Mouse (Mus musculus) kidney, embryonic 15.5 days (tissue): ENCODE results near the gene Hoxb1. TPM values are rescaled to one million over a fixed set of nuclear protein-coding genes. Genes with fewer than 3 reads are reported as not detected.

Source experiments
- ATAC-seq: fragments of 200-750 bp; cut with Nextera tagmentation; replicated peaks from 2 replicates; pipeline ENCODE4 v1.8.0; 2017; ENCODE audit warnings: moderate TSS enrichment; ENCODE audit not compliant: low FRiP score
- H3K27ac ChIP-seq: fragments of 300-500 bp; sonication (generic); 2 replicates; pipeline ENCODE4 v1.5.1; 2015; ENCODE audit warnings: mild to moderate bottlenecking, inconsistent platforms
- H3K27me3 ChIP-seq: fragments of 300-500 bp; sonication (generic); 2 replicates; pipeline ENCODE4 v1.6.1; 2015; ENCODE audit warnings: inconsistent platforms
- H3K36me3 ChIP-seq: fragments of 300-500 bp; sonication (generic); 2 replicates; pipeline ENCODE4 v1.6.1; 2015; ENCODE audit warnings: inconsistent platforms
- H3K4me1 ChIP-seq: fragments of 300-500 bp; sonication (generic); 2 replicates; pipeline ENCODE4 v1.6.1; 2015; ENCODE audit warnings: inconsistent platforms
- H3K4me2 ChIP-seq: fragments of 300-500 bp; sonication (generic); 2 replicates; pipeline ENCODE4 v1.6.1; 2015; ENCODE audit warnings: moderate library complexity, mild to moderate bottlenecking, inconsistent platforms
- H3K4me3 ChIP-seq: fragments of 300-500 bp; sonication (generic); replicated peaks from 2 replicates; pipeline ENCODE4 v1.5.1; 2015; ENCODE audit warnings: mild to moderate bottlenecking, inconsistent platforms
- H3K9ac ChIP-seq: fragments of 300-500 bp; sonication (generic); 2 replicates; pipeline ENCODE4 v1.6.1; 2015; ENCODE audit warnings: mild to moderate bottlenecking, inconsistent platforms
- H3K9me3 ChIP-seq: fragments of 300-500 bp; sonication (generic); replicated peaks from 2 replicates; pipeline ENCODE4 v1.6.1; 2016; ENCODE audit warnings: inconsistent platforms
- WGBS: fragments of 180-500 bp; shearing (Covaris S2); methylation state at CpG from one replicate; pipeline ENCODE4 v1.1.7; 2015; ENCODE audit warnings: mixed read lengths; 5-methylcytosine and 5-hydroxymethylcytosine counted together
- microRNA counts: library from miRNA; unstranded; fragments of <30 nt; microRNA quantifications from one replicate; lab custom pipeline; 2016
- microRNA-seq: library from miRNA; unstranded; fragments of <30 nt; microRNA quantifications from one replicate; pipeline ENCODE4, GENCODE M21; 2016
- polyA plus RNA-seq: library from polyadenylated mRNA; unstranded; fragments of >200 nt; fragmentation: Nextera tagmentation; extraction: Ambion mirVana; gene quantifications from 2 replicates; pipeline ENCODE4 v1.2.1, GENCODE M21; 2015

Gene Hoxb1
- polyA plus RNA-seq, 1 experiment from 2014 or later, result 0.35 TPM

DNA sequence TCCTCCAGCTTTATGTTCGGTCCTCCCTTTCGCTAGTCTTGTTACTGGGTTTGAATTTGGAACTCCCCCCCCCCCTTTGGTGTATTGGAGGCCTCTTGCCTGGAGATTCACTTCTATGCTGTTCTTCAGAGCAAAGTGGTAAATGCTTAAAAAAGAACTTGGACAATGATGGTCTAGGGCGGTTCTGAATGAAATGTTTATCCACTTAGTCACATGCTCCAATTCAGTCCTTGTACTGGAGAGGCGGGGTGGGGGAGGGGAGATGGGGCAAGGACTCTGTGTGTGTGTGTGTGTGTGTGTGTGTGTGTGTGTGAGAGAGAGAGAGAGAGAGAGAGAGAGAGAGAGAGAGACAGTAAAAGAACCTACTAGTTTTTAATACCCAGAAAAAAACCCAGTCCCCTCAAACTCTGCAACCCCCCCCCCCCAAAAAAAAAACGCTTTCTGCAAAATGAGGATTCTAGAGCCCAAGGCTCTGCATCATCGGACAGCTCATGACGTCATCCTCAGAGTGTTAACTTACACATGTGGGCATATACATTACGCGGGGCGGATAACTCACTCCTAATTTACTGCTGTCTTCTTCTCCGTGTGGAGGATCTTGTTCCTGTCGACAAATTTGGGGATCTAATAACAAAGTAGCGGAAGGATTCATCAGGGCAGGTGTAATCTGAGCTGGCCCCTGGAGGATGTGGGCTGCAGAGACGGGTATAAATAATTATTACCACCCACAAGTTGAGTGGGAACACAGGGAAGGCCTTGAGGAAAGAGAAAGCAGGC, 42.9 kb downstream of the Hoxb1 start:
- Histone ChIP-seq H3K27me3 (0 out of 2 replicates have a peak, but pooled peaks cover 3% of the 10 kb centered on the region), H3K4me1 (peaks cover 81% of the 10 kb centered on the region), H3K4me2 (peak overlapping the region; percentile 58), H3K4me3 (peak overlapping the region; percentile 26), H3K27ac (peak overlapping the region; percentile 94), H3K9ac (no peak overlapping the region), H3K36me3 (no peaks in the 10 kb centered on the region), H3K9me3 (no peaks in the 10 kb centered on the region)
- peak; percentile 76 for ATAC-seq
- WGBS, result 15% methylated on average over 14 of the region's 14 CpGs

DNA sequence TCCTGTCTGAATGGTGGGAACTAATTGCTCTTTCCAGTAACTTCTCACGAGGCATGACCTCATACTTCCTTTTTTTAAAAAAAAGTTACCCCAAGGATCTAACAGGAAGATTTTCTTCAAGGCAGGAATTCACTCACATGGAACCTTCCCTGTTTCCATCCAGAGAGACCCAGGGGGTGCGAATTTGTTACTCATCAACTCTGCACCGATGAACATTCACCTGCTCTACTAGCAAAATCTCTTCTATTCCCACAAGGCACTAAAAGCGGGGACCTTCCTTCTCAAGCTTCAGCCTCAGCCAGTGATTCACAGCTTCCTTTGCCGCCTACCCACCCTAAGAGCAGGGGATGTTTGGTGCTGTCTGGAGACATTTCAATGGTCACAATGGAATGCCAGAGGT, 45.5 kb downstream of the Hoxb1 start:
- ATAC-seq, result no peak; the same call in 1 of the 2 replicates
- Histone ChIP-seq H3K36me3 (no peaks in the 10 kb centered on the region), H3K4me3 (no peak overlapping the region), H3K27ac (peak overlapping the region; percentile 73), H3K9me3 (no peaks in the 10 kb centered on the region), H3K4me2 (0 out of 2 replicates have a peak overlapping the region, but pooled peaks have one; percentile 2), H3K9ac (no peak overlapping the region), H3K4me1 (peaks cover 73% of the 10 kb centered on the region), H3K27me3 (peaks cover 5% of the 10 kb centered on the region; the same call in 1 of the 2 replicates)
- 48% methylated on average over 5 of the region's 5 CpGs for WGBS

GRCm38 (mm10) chr11:96411934-96412333, 46.4 kb downstream of the Hoxb1 start:
- H3K4me3 ChIP-seq, result no peak overlapping the region
- 79% methylated on average over 4 of the region's 4 CpGs for WGBS
- peaks cover 3% of the 10 kb centered on the region; the same call in 1 of the 2 replicates for H3K27me3 ChIP-seq
- no peak overlapping the region for H3K4me2 ChIP-seq
- H3K9ac ChIP-seq, result no peak overlapping the region
- no peaks in the 10 kb centered on the region for H3K9me3 ChIP-seq
- peak overlapping the region; percentile 73 for H3K27ac ChIP-seq
- no peak for ATAC-seq
- H3K36me3 ChIP-seq, result no peaks in the 10 kb centered on the region
- peaks cover 67% of the 10 kb centered on the region for H3K4me1 ChIP-seq

- Histone ChIP-seq H3K4me3 (no peak overlapping the region), H3K27me3 (peaks cover 3% of the 10 kb centered on the region; the same call in 1 of the 2 replicates), H3K9me3 (no peaks in the 10 kb centered on the region), H3K27ac (peak overlapping the region; percentile 82), H3K4me1 (peaks cover 62% of the 10 kb centered on the region), H3K4me2 (peak overlapping the region; percentile 34), H3K9ac (peak overlapping the region; percentile 24; the same call in 1 of the 2 replicates), H3K36me3 (no peaks in the 10 kb centered on the region)
- 69% methylated on average over 9 of the region's 9 CpGs for WGBS
- ATAC-seq, result no peak
Measured at GRCm38 (mm10) chr11:96412941-96413491, 47.5 kb downstream of the Hoxb1 start.

- Histone ChIP-seq H3K27me3 (peaks cover 3% of the 10 kb centered on the region; the same call in 1 of the 2 replicates), H3K4me1 (peaks cover 57% of the 10 kb centered on the region), H3K27ac (peak overlapping the region; percentile 82), H3K4me3 (no peak overlapping the region), H3K36me3 (no peaks in the 10 kb centered on the region), H3K9me3 (no peaks in the 10 kb centered on the region), H3K4me2 (peak overlapping the region; percentile 34), H3K9ac (peak overlapping the region; percentile 24; the same call in 1 of the 2 replicates)
- WGBS, result under 1% methylated on average over 8 of the region's 8 CpGs
- peak; percentile 31; the same call in 1 of the 2 replicates for ATAC-seq
Measured at GRCm38 (mm10) chr11:96413527-96413926, 48.0 kb downstream of the Hoxb1 start.

DNA sequence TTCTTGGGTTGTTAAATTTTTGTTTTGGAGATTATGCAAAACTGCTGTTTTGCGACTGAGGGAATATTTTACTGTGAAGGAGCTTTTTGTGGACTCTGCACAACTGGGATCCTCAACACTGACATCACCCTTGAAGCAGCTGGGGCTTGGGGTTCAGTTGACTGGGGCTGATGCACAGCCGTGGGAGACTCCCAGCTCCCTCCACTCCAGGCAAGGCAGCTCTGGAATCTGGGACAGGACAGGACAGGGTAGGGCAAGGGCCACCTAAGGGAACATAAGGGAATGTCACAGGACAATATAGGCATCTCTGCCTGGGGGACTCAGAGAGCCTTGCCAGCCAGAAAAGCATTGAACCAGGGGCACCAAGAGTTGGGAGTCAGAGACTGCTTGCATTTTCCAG, 48.5 kb downstream of the Hoxb1 start:
- 22% methylated on average over 2 of the region's 2 CpGs for WGBS
- Histone ChIP-seq H3K27ac (peak overlapping the region; percentile 82), H3K36me3 (no peaks in the 10 kb centered on the region), H3K4me3 (no peak overlapping the region), H3K9ac (no peak overlapping the region), H3K9me3 (no peaks in the 10 kb centered on the region), H3K4me1 (peaks cover 52% of the 10 kb centered on the region), H3K27me3 (peaks cover 3% of the 10 kb centered on the region; the same call in 1 of the 2 replicates), H3K4me2 (peak overlapping the region; percentile 34; the same call in 1 of the 2 replicates)
- no peak for ATAC-seq

MicroRNA genes within 50 kb of the gene (microRNA counts, 519-probe panel; counts per million panel counts)
- 4,294 counts per million, percentile 97 among the panel's probes with 10 or more counts for microRNA mmu-miR-10a (lab: Ali Mortazavi, UCI)

Small RNAs within 50 kb of the gene (microRNA-seq; reads per million reads assigned to microRNA genes)
- gene Mir10a, result 184,059 reads per million, percentile 100 among the genes with 10 or more reads in this experiment

Other genes starting within 250 kb of the Hoxb1 start
- 0.05 TPM in 1 of 2 replicates, not detected in the other for gene Ttll6, start 232.0 kb upstream of the Hoxb1 start, polyA plus RNA-seq
- gene Hoxb13, start 171.4 kb upstream of the Hoxb1 start, polyA plus RNA-seq, result 0.09 and 1.0 TPM in 2 replicates
- 22.3 and 27.2 TPM in 2 replicates for gene Hoxb9, start 94.3 kb upstream of the Hoxb1 start, polyA plus RNA-seq
- 8.9 and 9.8 TPM in 2 replicates for gene Hoxb8, start 83.8 kb upstream of the Hoxb1 start, polyA plus RNA-seq
- gene Hoxb7, start 79.1 kb upstream of the Hoxb1 start, polyA plus RNA-seq, result 58.5 and 62.7 TPM in 2 replicates
- 47.1 and 49.1 TPM in 2 replicates for gene Hoxb6, start 73.3 kb upstream of the Hoxb1 start, polyA plus RNA-seq
- gene Hoxb5, start 62.4 kb upstream of the Hoxb1 start, polyA plus RNA-seq, result 18.8 and 20.2 TPM in 2 replicates
- gene Hoxb4, start 47.5 kb upstream of the Hoxb1 start, polyA plus RNA-seq, result 6.4 and 7.1 TPM in 2 replicates
- 4.4 and 4.5 TPM in 2 replicates for gene Hoxb3, start 42.4 kb upstream of the Hoxb1 start, polyA plus RNA-seq
- 45.7 and 45.9 TPM in 2 replicates for gene Hoxb2, start 15.2 kb upstream of the Hoxb1 start, polyA plus RNA-seq
- 10.4 and 10.6 TPM in 2 replicates for gene Skap1, start 98.8 kb downstream of the Hoxb1 start, polyA plus RNA-seq